Mouse (Mus musculus): ENCODE results near the gene Btf3l4.

The Btf3l4 gene

DNA sequence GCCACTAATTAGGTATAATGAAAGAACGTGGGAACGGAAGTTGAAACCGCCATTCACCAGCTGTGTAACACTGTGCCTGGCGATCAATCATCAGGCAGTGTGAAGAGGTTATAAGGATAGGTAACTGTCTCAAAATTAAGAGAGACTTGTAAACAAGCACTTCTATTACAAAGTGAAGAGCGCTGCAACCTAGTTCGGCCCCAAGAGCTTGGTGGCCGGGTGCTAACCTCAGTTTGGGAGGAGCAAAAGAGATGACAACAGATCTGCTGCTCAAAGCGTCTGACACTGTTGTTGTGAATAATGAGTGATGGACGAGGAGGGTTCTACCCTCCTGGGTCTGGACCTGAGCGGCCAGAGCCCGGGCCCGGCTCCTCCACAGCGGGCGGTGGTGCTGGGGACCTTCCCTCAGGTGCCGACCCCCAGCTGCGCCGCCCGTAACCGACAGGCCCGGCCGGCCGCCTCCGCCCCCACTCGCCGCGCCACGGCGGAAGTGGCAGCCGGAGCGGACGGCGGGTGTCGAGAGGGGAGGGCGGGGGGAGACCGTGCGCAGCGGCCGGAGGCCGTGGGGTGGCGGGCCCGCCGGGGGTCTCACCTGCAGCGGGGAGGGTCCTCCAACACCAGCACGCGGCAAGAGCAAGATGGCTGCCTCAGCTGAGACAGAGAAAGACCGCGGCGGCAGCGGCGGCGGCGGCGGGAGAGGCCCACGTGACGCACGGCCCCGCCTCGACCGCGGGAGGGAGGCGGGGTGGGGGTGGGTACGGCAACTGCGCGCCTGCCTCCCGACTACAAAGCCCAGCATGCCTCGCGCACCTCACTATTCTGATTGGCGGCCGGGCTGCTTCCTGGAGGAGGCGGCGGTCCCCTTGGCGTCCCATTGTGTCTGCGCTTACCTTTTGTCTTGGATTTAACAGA, at the start of gene Btf3l4:
Btf3l4 (minus strand) TSS at position 699 of the 912 bp plus-strand sequence.
- DNase-seq (ENCODE audit: low spot score), result peak; percentile 93

DNA sequence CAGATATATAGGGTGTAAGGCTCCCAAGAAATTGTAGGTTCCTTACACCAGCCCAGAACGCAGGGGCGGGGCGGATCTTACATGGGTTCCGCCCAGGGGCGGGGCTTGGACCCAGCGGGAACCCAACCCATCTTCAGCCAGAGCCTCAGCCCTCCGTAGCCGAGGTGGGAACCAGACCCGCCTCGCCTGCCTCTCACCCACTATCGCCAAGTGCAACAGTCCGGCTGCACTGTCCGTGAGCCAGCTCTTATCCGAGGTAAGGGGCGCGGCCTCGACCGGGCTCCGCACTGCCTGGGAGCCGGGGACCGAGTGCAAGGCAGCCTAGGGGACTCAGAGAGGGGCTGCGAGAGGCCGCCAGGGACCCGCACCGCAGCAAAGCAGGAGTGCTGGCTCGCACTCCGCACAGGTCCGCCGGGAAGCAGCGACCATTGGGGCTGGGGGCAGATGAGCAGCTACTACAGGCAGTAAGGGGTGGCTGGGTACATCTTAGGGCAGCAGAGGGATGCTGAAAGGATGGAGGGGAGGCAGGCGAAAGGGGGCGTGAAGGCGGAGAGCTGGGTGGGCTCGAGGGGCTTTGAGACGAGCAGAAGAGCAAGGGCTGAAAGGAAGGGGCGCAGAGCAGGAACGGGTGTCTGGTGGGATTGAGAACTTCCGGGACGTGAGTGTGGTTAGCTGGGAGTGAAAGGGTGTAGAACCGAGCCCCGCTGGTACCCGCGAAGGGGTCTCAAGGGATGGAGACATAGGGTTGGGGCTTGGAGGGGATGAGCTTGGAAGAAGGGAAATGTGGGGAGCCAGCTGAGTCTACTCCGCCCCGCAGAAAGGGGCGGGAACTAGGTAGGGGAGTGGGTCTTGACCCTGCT, 45.8 kb upstream of the Btf3l4 start, which contains the start of gene Rab3b:
Rab3b (plus strand) TSS at position 101 of the 860 bp plus-strand sequence.
- peak; percentile 82 for DNase-seq (ENCODE audit: low spot score)

DNA sequence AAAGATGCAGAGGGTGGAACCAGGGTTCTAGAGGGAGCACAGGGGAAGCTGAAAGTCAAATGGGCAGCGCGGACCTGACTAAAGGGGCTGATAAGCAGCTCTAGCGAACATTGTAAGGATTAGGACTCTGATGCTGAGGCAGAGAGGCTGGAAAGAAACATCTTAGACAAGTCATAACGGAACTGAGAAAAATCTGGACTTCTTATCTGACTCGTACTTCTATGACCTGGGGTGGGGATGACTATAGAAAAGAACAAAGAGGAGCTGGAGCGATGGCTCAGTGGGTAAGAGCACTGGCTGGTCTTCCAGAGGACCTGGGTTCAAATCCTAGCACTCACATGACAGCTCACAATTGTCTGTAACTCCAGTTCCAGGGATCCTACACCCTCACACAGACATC, 44.5 kb upstream of the Btf3l4 start:
- no peak for DNase-seq (ENCODE audit: low spot score)

DNA sequence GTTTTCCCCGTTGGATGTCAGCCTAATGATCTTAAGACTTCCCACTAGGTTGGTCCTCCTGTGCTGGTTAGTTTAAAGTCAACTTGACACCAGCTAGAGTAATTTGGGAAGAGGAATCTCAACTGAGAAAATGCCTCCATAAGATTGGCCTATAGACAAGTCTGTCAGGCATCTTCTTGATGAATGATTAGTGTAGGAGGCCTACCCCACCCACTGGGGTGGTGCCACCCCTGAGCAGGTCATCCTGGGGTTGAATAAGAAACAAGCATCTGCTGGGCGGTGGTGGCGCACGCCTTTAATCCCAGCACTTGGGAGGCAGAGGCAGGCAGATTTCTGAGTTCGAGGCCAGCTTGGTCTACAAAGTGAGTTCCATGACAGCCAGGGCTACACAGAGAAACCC, 40.3 kb upstream of the Btf3l4 start:
- no peak for DNase-seq (ENCODE audit: low spot score)

DNA sequence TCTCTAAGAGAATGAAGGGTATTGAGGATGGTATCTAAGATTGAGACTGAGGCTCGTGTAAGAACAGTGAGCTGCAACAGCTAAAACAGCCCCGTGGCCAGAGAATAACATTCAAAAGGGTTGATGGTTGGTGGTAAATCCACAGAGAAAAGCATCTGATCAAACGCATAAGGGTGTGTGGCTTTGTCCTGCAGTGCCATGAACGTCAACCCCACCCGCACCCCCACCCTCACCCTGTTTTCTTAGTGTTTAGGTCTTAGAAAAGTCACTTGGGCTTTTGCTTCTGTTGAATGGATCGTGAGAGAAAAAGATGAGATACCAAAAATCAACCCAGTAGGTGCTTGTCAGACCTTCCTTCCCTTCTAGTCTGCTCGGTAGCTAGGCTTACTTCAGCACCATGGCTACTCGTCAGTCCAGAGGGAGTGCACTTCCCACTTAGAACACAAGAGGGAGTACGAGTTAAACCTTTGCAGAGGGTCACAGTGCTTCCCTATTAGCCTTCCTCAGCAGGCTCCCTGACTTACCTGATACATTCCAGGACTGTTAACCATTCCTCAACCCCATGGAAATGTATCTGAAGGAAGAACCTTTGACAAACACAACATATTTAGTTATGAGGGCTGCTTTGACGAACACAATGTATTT, 36.4 kb upstream of the Btf3l4 start:
- peak; percentile 88 for DNase-seq (ENCODE audit: low spot score)

DNA sequence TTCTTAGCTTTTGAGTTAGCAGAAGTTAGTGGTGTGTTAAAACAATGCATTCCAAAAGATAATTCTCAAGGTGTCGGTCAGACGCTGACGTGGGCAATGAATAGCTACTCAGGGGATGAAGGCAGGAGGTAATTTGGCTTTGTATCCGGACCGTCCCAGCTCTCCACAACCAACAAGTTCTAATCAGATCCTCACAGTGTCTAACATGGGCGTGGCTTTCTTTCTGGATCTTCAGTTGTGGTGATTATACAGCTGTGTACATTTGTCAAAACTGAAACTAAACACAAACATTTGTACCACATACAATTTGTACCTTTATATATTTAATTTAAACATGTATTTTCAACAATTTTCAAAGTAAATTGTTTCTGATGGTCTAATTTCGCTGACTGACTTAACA, 33.4 kb upstream of the Btf3l4 start:
- DNase-seq (ENCODE audit: low spot score), result no peak

DNA sequence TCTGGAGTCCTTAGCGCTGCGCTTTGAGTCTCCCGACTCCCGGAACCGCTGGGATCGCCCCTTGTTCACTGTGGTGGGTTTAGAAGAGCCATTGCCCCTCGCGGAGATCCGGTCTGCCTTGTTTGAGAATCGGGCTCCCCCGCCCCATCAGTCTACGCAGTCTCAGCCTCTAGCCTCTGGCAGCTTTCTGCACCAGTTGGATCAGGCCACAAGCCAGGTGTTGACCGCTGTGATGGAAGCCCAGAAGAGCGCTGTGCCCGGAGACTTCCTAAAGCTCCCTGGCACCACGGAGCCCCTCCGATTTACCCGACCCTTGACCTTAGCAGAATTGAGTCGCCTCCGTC, 15.1 kb upstream of the Btf3l4 start, which contains the start of gene A730015C16Rik:
A730015C16Rik (minus strand) TSS at position 115 of the 344 bp plus-strand sequence.
- DNase-seq (ENCODE audit: low spot score), result peak; percentile 54

DNA sequence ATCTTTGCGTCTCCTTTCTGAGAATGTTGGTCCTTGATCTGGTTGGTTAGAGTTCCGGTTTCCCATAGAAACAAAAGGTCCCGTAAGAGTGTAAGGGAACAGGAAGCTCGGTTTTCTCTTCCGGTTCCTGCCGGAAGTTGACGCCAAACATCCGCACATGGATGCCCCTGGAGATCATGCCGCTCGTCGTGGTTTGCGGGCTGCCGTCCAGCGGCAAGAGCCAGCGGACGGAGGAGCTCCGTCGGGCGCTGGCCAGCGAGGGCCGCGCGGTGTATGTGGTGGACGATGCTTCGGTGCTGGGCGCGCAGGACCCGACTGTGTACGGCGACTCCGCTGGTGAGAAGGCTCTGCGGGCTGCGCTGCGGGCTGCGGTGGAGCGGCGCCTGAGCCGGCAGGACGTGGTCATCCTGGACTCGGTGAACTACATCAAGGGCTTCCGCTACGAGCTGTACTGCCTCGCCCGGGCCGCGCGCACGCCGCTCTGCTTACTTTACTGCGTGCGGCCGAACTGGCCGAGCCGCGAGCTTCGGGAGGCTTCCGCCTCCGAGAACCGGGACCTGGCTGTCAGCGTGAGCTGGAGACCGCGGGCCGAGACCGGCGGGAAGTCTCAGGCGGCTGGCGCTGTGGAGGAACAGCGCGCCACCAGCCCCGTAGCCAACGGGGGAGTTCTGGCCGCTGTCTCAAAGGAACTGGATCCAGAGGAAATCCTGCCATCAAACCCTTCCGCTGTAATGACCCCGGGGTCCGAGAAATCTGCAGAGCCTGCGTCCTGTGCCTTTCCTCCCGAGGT, 14.5 kb upstream of the Btf3l4 start, which contains the start of gene Kti12:
Kti12 (plus strand) TSS at position 71 of the 790 bp plus-strand sequence.
- DNase-seq (ENCODE audit: low spot score), result peak; percentile 80

DNA sequence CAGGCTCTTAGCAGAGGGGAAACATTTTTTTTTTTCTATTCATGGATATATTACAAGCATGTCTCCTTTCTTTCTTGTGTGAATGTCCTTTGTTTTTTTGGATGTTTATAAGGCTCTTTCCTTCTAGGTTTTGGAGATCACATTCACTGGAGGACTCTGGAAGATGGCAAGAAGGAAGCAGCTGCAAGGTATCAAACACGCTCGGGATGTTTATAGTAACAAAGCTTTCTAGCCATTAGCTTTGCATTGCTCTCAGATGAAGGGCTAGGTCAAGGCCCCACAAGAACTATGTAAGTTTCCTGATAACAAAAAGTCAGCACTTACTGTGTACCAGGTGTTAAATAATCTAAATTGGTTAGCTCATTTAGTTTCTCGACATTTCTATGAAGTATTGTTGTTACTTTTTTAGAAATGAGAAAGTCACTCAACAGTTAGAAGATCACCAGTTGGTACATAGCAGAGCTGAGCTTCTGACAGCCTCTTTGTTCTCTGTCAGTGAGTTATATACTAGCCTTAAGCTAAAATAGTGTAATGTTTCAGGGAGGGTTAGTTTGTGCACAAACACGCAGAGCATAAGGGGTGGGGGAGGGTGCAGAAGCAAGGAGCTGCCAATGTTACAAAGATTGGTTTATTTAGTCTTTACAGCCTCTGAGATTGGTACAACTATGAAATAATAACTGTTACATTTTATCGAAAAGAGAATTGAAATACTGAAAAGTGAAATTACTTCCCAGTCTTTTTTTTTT, 12.6 kb upstream of the Btf3l4 start:
- no peak for DNase-seq (ENCODE audit: low spot score)

DNA sequence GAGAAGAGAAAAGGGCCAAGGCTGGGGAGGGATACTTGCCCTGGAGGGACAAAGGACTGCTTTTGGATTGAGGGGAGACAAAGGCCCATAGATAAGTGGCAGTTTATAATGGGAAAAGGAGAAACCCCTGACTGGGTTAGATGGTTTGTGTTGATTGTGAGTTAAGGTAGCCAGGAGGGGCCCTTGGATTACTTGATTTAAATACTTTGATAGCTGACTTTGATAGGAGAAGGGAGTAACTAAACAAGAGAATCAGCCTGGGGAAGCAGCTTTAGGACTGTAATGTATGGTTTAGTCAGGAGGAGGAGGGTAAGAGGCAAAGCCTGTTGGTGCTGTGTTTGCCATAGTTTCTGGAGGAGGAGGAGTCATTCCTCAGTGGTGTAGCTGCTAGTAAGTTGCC, 9.9 kb upstream of the Btf3l4 start:
- DNase-seq (ENCODE audit: low spot score), result no peak

DNA sequence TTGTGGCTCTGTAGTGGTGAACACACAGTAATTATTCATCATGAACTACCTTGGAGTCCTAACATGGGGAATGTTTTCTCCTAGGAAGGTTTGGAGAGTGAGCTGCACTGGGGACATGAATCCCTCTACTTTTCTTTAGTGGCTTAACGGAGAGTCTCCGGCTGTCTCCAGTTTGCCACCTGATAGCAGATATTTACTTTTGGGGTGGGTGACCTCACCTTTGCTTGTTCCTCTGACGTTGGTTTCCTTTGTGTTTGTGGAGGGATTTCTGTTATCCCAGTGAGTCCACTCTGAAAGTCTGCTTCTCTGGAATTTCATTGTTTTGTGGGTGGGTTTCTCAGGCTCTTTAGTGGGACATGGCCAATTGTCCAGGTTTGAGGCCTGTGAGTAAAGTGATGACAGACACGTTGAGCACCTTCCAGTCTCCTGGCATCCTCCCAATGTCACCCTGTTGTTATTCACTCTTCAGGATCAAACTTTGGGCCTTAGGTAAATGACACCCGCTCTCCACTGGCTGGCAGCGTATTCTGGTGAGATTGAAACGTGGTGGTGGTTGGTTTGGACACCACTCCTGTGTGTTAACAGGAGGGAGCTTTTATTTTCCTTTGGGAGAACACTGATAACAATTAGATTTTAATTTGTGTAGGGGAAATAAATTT, 8.6 kb upstream of the Btf3l4 start:
- no peak for DNase-seq (ENCODE audit: low spot score)

DNA sequence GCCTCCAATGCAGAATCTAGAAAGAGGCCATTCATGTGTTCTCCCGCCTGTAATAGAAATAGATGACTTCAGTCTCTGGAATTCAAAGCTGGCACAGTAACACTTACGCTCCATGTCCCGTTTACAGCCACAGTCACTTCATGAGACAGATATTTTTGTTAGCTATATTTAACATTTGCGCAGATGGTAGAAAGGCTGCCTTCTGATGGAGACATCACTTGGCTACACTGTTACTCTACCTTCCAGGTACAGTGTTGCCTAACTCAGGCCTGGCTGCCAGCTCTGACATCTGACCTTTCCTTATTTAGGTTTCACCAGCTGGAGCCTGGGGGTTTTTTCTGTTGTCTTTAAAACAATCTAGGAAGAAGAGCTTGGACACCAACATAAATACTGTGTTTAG, 4.6 kb upstream of the Btf3l4 start:
- no peak for DNase-seq (ENCODE audit: low spot score)

DNA sequence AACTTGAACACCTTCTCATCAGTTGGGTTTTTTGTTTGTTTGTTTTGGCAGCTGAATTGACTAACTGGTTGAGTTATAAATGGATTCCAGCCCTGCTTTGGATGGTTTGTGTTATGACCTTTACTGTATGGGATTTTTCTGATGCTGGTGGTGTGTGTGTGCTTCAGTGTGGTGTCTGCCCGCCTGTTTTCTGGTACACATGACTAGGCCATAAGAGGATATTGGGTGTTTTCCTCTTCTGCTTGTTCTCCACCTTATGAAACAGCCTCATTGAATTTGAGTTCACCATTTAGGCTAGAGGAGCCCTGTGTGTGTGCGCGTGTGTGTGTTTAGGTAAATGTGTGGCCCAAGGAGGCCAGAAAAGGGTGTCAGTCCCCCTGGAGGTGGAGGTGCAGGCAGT, 2.1 kb upstream of the Btf3l4 start:
- DNase-seq (ENCODE audit: low spot score), result no peak

DNA sequence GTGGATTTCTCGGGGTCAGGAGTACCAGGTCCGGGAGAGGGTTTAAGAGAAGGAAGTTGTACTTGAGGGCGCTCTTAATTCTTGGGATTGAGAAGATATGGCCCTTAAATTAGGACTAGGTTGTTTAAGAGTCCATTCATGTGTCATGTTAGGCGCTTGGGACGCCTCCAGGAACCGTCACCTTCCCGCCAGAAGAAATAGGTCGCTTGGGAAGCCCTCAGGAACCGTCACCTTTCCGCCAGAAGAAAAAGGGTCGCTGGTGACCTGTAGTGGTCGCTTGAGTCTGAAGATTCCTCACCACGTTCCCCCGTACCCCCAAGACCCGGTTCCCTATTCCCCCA, 1.5 kb upstream of the Btf3l4 start:
- no peak for DNase-seq (ENCODE audit: low spot score)

DNA sequence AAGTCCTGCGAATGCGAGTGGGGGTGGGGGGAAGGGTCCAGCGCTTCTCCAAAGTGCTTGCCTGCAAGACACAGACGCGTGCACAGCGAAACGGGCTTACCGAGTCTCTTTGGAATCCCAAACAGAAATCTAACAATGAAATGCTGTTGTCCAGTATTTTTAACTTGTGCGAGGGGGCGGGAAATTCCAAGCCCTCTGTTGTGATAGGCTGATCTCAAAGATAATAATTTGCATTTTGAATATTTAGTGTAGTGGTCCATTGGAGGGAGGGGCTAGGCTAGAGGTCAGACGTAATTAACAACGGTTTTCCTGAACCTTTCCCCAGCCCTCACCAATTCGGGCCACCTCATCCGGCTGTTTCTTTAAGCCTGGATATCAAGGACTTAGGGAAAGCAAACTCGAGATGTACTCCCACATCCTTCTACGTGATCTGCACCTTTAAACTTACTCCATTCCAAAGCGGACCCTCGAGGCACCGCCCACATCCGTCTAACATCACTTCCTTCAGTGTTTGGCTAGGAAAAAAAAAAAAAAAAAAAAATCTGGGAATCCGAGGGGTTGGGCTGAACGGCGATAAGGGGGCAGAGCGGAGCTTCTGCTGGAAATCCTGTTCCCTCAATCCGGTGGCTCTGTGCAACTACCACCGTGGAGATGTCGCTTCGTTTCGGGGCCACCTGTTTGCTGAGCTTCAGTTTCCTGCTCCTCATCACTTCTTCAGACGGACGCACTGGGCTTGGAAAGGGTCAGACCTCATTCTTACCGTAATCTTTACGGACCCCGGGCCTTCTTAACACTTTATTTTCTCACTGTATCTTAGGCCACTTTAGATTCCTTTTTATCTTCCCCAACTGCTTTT, 929 bp upstream of the Btf3l4 start, which contains the start of gene Txndc12:
Txndc12 (plus strand) TSS at position 487 of the 856 bp plus-strand sequence.
- peak; percentile 89 for DNase-seq (ENCODE audit: low spot score)

DNA sequence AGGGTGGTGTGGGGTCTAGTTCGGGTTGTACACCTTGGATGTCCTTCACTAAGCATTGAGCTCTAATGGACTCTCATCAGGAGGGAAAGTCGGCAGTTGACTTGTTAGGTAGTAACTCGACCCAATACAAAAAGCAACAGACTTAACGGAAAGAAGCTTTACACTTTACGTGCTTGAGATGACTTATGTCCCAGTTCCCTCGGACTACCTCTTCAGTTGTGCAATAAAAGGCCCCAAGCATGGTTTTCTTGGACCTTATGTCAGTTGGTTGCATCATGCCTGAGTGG, 357 bp upstream of the Btf3l4 start:
- DNase-seq (ENCODE audit: low spot score), result no peak

DNA sequence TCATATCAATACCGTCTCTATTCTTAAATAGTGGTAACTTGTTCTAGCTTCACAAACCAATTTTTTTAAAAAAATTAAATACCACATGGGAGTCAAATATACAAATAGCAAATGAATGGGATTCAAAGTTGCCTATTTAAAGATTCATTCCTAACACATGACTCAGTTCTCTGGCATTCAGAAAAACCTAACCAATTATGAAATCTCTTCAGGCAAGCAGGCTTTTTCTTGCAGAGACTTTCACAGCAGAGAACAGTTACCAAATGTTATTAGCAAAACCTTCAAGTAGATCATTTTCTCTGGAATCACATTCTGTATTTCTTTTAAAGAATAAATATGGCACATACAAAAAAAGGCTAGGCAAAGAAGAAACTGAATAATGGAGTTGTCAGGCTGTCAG, 2.7 kb downstream of the Btf3l4 start:
- DNase-seq (ENCODE audit: low spot score), result no peak

DNA sequence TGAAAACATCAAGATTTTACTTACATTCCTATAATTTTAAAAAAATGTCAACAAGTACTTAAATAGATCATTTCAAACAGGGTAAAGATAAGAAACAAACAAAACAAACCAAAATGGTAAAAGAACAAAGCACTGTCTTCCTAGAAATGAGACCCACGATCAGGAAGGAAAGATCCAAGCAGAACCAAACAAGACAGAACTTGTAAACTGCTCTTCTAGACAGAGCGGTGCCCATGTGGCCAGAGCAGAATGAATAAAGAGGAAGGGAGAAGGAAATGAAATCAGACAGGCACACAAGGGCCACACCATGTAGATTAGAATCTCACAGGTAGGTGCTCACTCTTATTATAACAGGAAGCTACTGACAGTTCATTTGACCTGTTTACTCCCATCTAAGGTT, 6.8 kb downstream of the Btf3l4 start:
- DNase-seq (ENCODE audit: low spot score), result no peak

DNA sequence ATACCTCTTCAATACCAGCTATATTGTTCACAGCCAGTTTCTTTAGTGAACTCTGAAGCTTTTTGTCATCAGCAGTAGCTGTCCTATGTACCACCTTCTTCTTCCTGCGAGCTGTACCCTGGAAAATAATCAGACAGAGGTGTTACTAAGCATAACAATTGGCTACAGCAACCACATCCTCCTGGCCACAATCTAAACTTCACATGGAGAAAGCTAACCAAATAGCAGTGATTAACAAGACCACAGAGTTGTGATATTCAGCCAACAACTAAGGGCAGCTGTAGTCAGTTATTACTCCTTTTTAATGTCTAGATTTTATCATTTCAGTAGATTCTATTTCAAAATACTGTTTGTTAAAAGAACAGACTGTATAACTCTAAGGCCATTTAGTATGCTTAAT, 7.3 kb downstream of the Btf3l4 start:
- no peak for DNase-seq (ENCODE audit: low spot score)

DNA sequence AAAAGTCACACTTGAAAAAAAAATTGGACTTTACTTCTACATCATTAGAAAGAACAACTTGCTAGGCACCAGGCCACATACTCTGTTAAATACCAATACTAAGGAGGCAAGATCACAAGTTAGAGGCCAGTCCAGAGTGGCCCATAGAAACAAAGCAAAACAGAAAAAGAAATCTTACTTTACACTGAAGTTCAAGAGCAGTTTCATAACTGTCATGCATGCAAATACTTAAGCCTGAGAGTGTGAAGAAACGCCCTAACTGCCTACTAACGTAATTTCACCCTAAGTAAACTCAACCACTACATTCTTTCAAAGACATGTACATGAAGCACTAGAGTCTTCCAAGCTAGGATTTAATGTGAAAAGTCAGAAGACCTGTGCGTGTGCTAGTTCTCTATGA, 7.7 kb downstream of the Btf3l4 start:
- no peak for DNase-seq (ENCODE audit: low spot score)

Data from testis, postnatal 10 days (tissue).